Mouse (Mus musculus): ENCODE data around the gene Ola1. TPM values are rescaled to one million over a fixed set of nuclear protein-coding genes. Genes with fewer than 3 reads are reported as not detected.
A peak's percentile ranks its signal among the peaks of the same experiment; 100 is the strongest.

Gene Ola1
- polyA plus RNA-seq (2017; shearing (Covaris generic)): 10 to 100 TPM; 68.4 to 91.6 (median 88.3) TPM

GRCm38 (mm10) chr2:73218913-73219312, at the start of gene Ola1:
Ola1 (minus strand) TSS chr2:73218924.
- ATAC-seq: no peak

GRCm38 (mm10) chr2:73268281-73268680, 49.6 kb upstream of the Ola1 start:
- ATAC-seq: no peak

GRCm38 (mm10) chr2:73267818-73268217, 49.1 kb upstream of the Ola1 start:
- no peak for ATAC-seq

- no peak for ATAC-seq
Observed at GRCm38 (mm10) chr2:73267231-73267630, 48.5 kb upstream of the Ola1 start.

GRCm38 (mm10) chr2:73266623-73267022, 47.9 kb upstream of the Ola1 start:
- ATAC-seq: no peak

- no peak for ATAC-seq
Observed at GRCm38 (mm10) chr2:73266011-73266410, 47.3 kb upstream of the Ola1 start.

- ATAC-seq: no peak
Observed at GRCm38 (mm10) chr2:73264611-73265195, 46.0 kb upstream of the Ola1 start.

GRCm38 (mm10) chr2:73263794-73264610, 45.3 kb upstream of the Ola1 start:
- ATAC-seq: peak; percentile 38

- no peak for ATAC-seq
Observed at GRCm38 (mm10) chr2:73263172-73263765, 44.5 kb upstream of the Ola1 start.

GRCm38 (mm10) chr2:73248701-73249100, 30.0 kb upstream of the Ola1 start:
- ATAC-seq: no peak

- ATAC-seq: no peak
Observed at GRCm38 (mm10) chr2:73241299-73241698, 22.6 kb upstream of the Ola1 start.

GRCm38 (mm10) chr2:73231081-73231480, 12.4 kb upstream of the Ola1 start:
- no peak for ATAC-seq

GRCm38 (mm10) chr2:73213871-73214659, 4.7 kb downstream of the Ola1 start:
- peak; percentile 97 for ATAC-seq

- ATAC-seq: no peak
Observed at GRCm38 (mm10) chr2:73213539-73213870, 5.2 kb downstream of the Ola1 start.

GRCm38 (mm10) chr2:73204328-73204727, 14.4 kb downstream of the Ola1 start:
- peak; percentile 63 for ATAC-seq

- ATAC-seq: no peak
Observed at GRCm38 (mm10) chr2:73188488-73188887, 30.2 kb downstream of the Ola1 start.

GRCm38 (mm10) chr2:73185185-73185584, 33.5 kb downstream of the Ola1 start:
- ATAC-seq: no peak

- no peak for ATAC-seq
Observed at GRCm38 (mm10) chr2:73169496-73169895, 49.2 kb downstream of the Ola1 start.

GRCm38 (mm10) chr2:73167126-73167525, 51.6 kb downstream of the Ola1 start:
- peak; percentile 98 for ATAC-seq

- no peak for ATAC-seq
Observed at GRCm38 (mm10) chr2:73164666-73165065, 54.1 kb downstream of the Ola1 start.

- peak; percentile 69 for ATAC-seq
Observed at GRCm38 (mm10) chr2:73160772-73161171, 58.0 kb downstream of the Ola1 start.

GRCm38 (mm10) chr2:73157202-73157601, 61.5 kb downstream of the Ola1 start:
- ATAC-seq: no peak

- ATAC-seq: no peak
Observed at GRCm38 (mm10) chr2:73150526-73150925, 68.2 kb downstream of the Ola1 start.
